Mouse (Mus musculus) ES-Bruce4 (cell line): ENCODE results near the gene AC124502.3.

Source experiments
- CTCF ChIP-seq: IDR thresholded peaks from one replicate; pipeline ENCODE4 v1.8.1; 2011; ENCODE audit warnings: low read depth, low read length
- EP300 ChIP-seq: IDR thresholded peaks from 2 replicates; pipeline ENCODE4 v1.6.1; 2011; ENCODE audit warnings: low read depth, low read length; ENCODE audit not compliant: insufficient read depth
- POLR2A ChIP-seq: IDR thresholded peaks from one replicate; pipeline ENCODE4 v1.8.1; 2011; ENCODE audit warnings: low read length; ENCODE audit not compliant: insufficient read depth

DNA sequence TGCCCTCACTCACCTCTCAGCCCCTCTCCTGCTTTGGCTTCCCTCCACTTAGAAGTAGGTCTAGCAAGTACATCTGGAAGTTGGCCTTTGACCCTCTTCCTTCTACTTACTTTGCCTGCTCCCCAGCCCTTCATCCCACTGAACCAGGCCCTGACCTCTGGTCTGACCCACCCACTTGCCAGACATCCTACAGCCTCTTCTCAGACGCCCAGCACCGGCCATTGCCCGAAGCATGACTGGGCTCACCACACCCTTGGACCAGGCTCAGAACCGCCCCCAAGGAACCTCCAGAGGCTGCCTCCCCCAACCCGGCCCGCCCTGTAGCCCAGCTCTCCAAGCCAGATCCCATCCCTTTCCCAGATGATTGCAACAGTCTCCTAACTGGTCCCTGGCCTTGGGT lies 23.8 kb downstream of the AC124502.3 start:
- no peak for TF ChIP-seq CTCF
- TF ChIP-seq EP300, result no peak
- no peak for TF ChIP-seq POLR2A
